8 mouse cellular contexts compared by ENCODE assay signal in the genomic region with DNA sequence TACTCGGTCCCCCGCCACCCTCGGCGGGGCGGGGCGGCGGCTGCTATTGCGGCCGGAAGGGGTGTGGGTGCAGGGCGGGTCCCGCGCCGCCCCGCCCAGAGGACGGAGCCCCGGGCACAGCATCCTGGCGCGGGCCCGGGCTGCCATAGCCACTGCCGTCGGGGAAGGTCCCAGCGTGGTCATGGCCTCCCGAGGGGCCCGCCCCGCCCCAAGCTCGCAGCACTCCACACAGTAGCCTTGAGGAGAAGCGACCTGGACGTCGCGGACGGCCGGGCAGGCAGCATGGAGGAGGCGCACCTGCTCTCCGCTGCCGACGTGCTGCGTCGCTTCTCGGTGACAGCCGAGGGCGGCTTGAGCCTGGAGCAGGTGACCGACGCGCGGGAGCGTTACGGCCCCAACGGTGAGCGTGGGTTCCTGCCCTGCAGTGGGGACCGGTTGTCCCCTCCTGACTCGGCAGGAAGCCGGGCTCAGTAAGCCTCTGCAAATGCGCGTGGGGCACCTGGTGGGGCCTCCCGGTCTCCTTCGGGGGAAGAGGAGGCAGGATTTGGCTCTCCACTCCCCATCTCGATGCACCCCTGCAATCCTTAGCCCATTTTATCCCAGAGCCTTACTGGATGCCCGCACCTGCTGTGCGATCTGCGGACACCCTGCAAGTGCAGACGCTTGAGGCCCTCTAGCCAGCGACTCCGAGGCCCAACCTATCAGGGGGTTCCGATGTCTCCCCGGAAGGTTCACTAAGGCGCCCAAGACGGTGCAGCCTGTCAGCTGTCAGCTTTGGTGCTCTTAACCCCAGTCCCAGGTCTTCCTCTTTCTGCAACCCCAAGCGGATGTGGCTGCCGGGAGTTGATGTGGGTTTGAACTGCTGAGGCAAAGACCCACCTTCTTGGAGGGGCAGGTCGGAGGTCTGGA. TPM values are rescaled to one million over a fixed set of nuclear protein-coding genes. Genes with fewer than 3 reads are reported as not detected.
DNase-seq lines count a peak whose midpoint lies in the region; ATAC-seq and TF ChIP-seq lines count a peak whose summit lies in the region.

A gene (plus strand): TSS at position 98 of the 909 bp plus-strand sequence.

- H3K79me2 ChIP-seq in liver, adult 2 months (ENCODE audit: control insufficient read depth, insufficient read depth, low read length): no peaks in the 10 kb centered on the region

- H3K4me1 ChIP-seq in liver, adult 2 months (ENCODE audit: control insufficient read depth, insufficient read depth, low read length): no peaks in the 10 kb centered on the region

- 6% methylated on average over 70 of the region's 70 CpGs for WGBS in liver, adult 2 months

- H3K27ac ChIP-seq in liver, adult 2 months (replicated peaks; ENCODE audit: insufficient read depth, low read depth, low read length): no peak within 1 kb of the TSS

- peak within 1 kb of the TSS; percentile 44 for H3K9ac ChIP-seq in liver, adult 2 months (ENCODE audit: low read depth, low read length)

- peaks cover 11% of the 10 kb centered on the region for H3K27me3 ChIP-seq in liver, adult 2 months (ENCODE audit: control insufficient read depth, insufficient read depth, low read length)

- intact Hi-C loops in heart, postnatal 36 days (cut with DNase I): loop anchor here (2.0 kb wide), 2 partner anchors 37 to 39 kb away; no protein-coding TSS in a partner anchor

- no peak for ATAC-seq in erythroblast, adult 5-6 weeks (replicated peaks; ENCODE audit: low FRiP score, poor library complexity, severe bottlenecking)

- peak within 1 kb of the TSS; percentile 58 for H3K4me3 ChIP-seq in liver, adult 2 months (ENCODE audit: insufficient read depth, low read depth, low read length)

- peak; percentile 23 to 47 for DNase-seq in adrenal gland, adult (ENCODE audit: inconsistent age in 2 of 2, low spot score in 1 of 2)
- DNase-seq in adrenal gland, adult 18-20 months (ENCODE audit: low spot score in 2 of 2): no peak
- peak; percentile 42 to 43 for DNase-seq in heart, postnatal 36 days
- DNase-seq in liver, adult 2 months (ENCODE audit: extremely low read depth, low read depth, low spot score): no peak
- DNase-seq in monocyte, adult 2 months (ENCODE audit: low read depth in 1 of 2, low spot score in 2 of 2): peak; percentile 39 to 51
- DNase-seq in thymus, postnatal 25 days: peak; percentile 91
- no peak for DNase-seq in urinary bladder, postnatal 36 days (ENCODE audit: low spot score in 2 of 2)

- no peak for TF ChIP-seq CTCF in liver, adult 2 months (IDR thresholded peaks at IDR 0.05; ENCODE audit: low read depth, low read length)

- no peak for TF ChIP-seq POLR2A in liver, adult 2 months (IDR thresholded peaks at IDR 0.05; ENCODE audit: extremely low read depth, insufficient read depth, low read length)

- H3K36me3 ChIP-seq in liver, adult 2 months (ENCODE audit: control insufficient read depth, insufficient read depth, low read length): no peaks in the 10 kb centered on the region

RNA-seq across cellular contexts. Expression of the gene that starts here (rescaled TPM):
- total RNA-seq in adrenal gland, adult 18-20 months (2021): 10 to 100 TPM in 1 of 2 experiments, 1 to 10 TPM in 1; 8.6 to 10.2 TPM
- total RNA-seq in erythroblast, adult 5-6 weeks (2015; ENCODE audit: low replicate concordance): 27.0 and 30.7 TPM in 2 replicates
- total RNA-seq in erythroblast, adult 5-6 weeks (2017; ENCODE audit: low replicate concordance): 22.7 and 25.3 TPM in 2 replicates
- total RNA-seq in heart, postnatal 36 days (2021): 10 to 100 TPM; 11.1 to 11.9 TPM
- 0.46 and 1.3 TPM in 2 replicates for total RNA-seq in liver, adult 2 months (2014; rRNA removed)
- 1.8 and 2.8 TPM in 2 replicates for polyA plus RNA-seq in liver, adult 2 months (2012; rRNA removed)

Comparison
In these comparisons a context has a peak if more than half of its experiments do, and no peak if none do; other contexts are left out.
1. DNase-seq: peak in adrenal gland, adult (2 of 2), heart, postnatal 36 days (2 of 2), monocyte, adult 2 months (2 of 2) and thymus, postnatal 25 days (single experiment); none in adrenal gland, adult 18-20 months (0 of 2), liver, adult 2 months (single experiment) and urinary bladder, postnatal 36 days (0 of 2).